Mouse (Mus musculus) heart, embryonic 16.5 days (tissue): ENCODE results near the gene Cybc1. TPM values are rescaled to one million over a fixed set of nuclear protein-coding genes. Genes with fewer than 3 reads are reported as not detected.

Source experiments
- ATAC-seq: fragments of 200-750 bp; cut with Nextera tagmentation; replicated peaks from 2 replicates; pipeline ENCODE4 v1.8.0; 2017; ENCODE audit warnings: moderate number of reproducible peaks; ENCODE audit not compliant: insufficient read depth, low FRiP score; ENCODE audit errors: extremely low read depth
- H3K27ac ChIP-seq: fragments of 300-500 bp; sonication (generic); 2 replicates; pipeline ENCODE4 v1.5.1; 2014; ENCODE audit warnings: mild to moderate bottlenecking, low read length, control low read depth, moderate library complexity
- H3K27me3 ChIP-seq: fragments of 300-500 bp; sonication (generic); 2 replicates; pipeline ENCODE4 v1.6.1; 2014; ENCODE audit warnings: low read length, mixed read lengths; ENCODE audit not compliant: control insufficient read depth, insufficient read depth
- H3K36me3 ChIP-seq: fragments of 300-500 bp; sonication (generic); 2 replicates; pipeline ENCODE4 v1.6.1; 2014; ENCODE audit not compliant: control insufficient read depth, insufficient read depth
- H3K4me1 ChIP-seq: fragments of 300-500 bp; sonication (generic); 2 replicates; pipeline ENCODE4 v1.6.1; 2014; ENCODE audit warnings: low read length, mixed read lengths; ENCODE audit not compliant: control insufficient read depth, insufficient read depth
- H3K4me2 ChIP-seq: fragments of 300-500 bp; sonication (generic); 2 replicates; pipeline ENCODE4 v1.6.1; 2014; ENCODE audit warnings: low read depth, mild to moderate bottlenecking, control low read depth, low read length
- H3K4me3 ChIP-seq: fragments of 300-500 bp; sonication (generic); 2 replicates; pipeline ENCODE4 v1.5.1; 2014; ENCODE audit warnings: mild to moderate bottlenecking, control low read depth, low read length
- H3K9ac ChIP-seq: fragments of 300-500 bp; sonication (generic); 2 replicates; pipeline ENCODE4 v1.6.1; 2014; ENCODE audit warnings: low read length, control low read depth
- H3K9me3 ChIP-seq: fragments of 300-500 bp; sonication (generic); replicated peaks from 2 replicates; pipeline ENCODE4 v1.6.1; 2016; ENCODE audit warnings: low read length; ENCODE audit not compliant: control insufficient read depth
- WGBS: fragments of 180-500 bp; shearing (Covaris S2); extraction: QIAGEN DNeasy Blood & Tissue Kit; methylation state at CpG from one replicate; pipeline ENCODE4 v1.1.7; 2014; 5-methylcytosine and 5-hydroxymethylcytosine counted together
- polyA plus RNA-seq: library from polyadenylated mRNA; unstranded; fragments of >200 nt; fragmentation: Nextera tagmentation; extraction: Ambion mirVana; gene quantifications from 2 replicates; pipeline ENCODE4 v1.2.1, GENCODE M21; 2015

Gene Cybc1
- polyA plus RNA-seq, 1 experiment from 2014 or later: 27.1 TPM

DNA sequence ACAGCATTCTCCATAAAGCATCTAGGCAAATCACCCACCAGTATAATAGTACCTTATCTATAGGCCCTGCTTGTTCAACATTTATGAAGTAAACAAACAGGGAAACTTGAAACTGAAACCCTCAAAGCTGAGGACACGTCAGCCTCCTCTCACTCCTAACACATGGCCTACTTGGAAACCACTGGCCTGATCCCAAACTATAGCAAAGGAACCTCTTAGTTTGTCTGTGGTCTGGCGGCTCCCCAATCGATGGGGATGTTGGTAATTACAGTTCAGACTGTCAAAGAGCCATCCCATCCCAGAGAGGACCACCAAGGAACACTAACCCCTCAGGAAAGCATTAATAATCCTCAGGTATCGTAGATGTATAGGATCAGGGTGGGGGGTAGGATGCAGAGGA, 29.3 kb downstream of the Cybc1 start:
- WGBS: 79% methylated on average over 4 of the region's 4 CpGs

DNA sequence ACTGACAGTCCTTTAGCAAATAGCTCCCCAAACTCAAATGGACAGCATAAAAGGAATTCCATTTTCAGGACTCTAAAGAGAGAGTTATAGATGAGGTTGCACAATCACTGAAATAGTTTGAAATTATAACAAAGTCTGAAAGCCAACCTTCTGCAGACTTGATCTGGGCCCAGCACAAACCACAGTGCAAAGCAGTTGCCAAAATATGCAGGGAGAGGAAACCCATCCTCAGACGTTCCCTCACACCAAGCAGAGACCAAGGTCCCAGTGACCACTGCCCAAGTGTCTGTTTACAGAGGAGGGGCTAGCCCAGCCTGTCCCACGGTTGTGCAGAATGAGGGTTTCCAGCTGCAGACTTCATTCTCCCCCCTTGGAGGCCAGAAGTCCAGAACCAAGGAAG, 30.5 kb downstream of the Cybc1 start:
- Histone ChIP-seq H3K27me3 (no peaks in the 10 kb centered on the region), H3K27ac (no peak overlapping the region), H3K36me3 (no peaks in the 10 kb centered on the region), H3K4me1 (0 out of 2 replicates have a peak, but pooled peaks cover 3% of the 10 kb centered on the region), H3K4me2 (no peak overlapping the region), H3K9me3 (no peaks in the 10 kb centered on the region), H3K9ac (no peak overlapping the region), H3K4me3 (no peak overlapping the region)
- 38% methylated on average over 2 of the region's 2 CpGs for WGBS
- ATAC-seq: no peak

More for the DNA sequence above, 29.3 kb downstream of the Cybc1 start:
- H3K9me3 ChIP-seq: no peaks in the 10 kb centered on the region
- no peak overlapping the region for H3K4me2 ChIP-seq
- no peak overlapping the region for H3K9ac ChIP-seq
- peaks cover 6% of the 10 kb centered on the region; the same call in 1 of the 2 replicates for H3K4me1 ChIP-seq
- H3K36me3 ChIP-seq: no peaks in the 10 kb centered on the region
- no peak overlapping the region for H3K4me3 ChIP-seq
- no peaks in the 10 kb centered on the region for H3K27me3 ChIP-seq
- no peak overlapping the region for H3K27ac ChIP-seq
- ATAC-seq: no peak

DNA sequence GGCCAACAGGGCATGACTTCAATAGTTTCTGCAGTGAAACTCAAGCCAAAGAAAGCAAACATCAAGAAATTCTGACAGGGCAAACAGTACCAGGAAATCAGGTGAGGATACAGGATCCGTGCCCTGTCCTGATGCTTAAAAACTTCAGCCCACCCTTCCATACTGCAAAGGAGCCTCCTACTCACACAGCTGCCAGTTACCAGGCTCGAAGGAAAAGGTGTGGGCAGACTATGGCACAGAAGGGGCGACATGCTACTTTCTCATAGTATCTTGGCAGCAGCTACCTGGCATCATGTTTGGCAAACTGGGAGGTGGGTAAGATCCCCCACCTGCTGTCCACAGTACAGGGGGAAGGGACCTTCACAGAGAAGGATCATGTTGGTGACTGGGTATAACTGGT, 35.7 kb downstream of the Cybc1 start:
- no peak for ATAC-seq
- Histone ChIP-seq H3K9ac (no peak overlapping the region), H3K36me3 (no peaks in the 10 kb centered on the region), H3K27ac (no peak overlapping the region), H3K4me1 (no peaks in the 10 kb centered on the region), H3K9me3 (no peaks in the 10 kb centered on the region), H3K4me3 (no peak overlapping the region), H3K4me2 (no peak overlapping the region), H3K27me3 (no peaks in the 10 kb centered on the region)
- WGBS: 84% methylated on average over 3 of the region's 3 CpGs

- no peak overlapping the region for H3K4me2 ChIP-seq
- no peak overlapping the region for H3K27ac ChIP-seq
- WGBS: 68% methylated on average over 2 of the region's 2 CpGs
- no peaks in the 10 kb centered on the region for H3K27me3 ChIP-seq
- no peak overlapping the region for H3K4me3 ChIP-seq
- ATAC-seq: no peak
- no peaks in the 10 kb centered on the region for H3K9me3 ChIP-seq
- H3K36me3 ChIP-seq: no peaks in the 10 kb centered on the region
- no peaks in the 10 kb centered on the region for H3K4me1 ChIP-seq
- no peak overlapping the region for H3K9ac ChIP-seq
These were observed 36.4 kb downstream of the Cybc1 start for GRCm38 (mm10) chr11:121192742-121193141.

GRCm38 (mm10) chr11:121189681-121190080, 39.4 kb downstream of the Cybc1 start:
- 73% methylated on average over 3 of the region's 3 CpGs for WGBS
- no peaks in the 10 kb centered on the region for H3K9me3 ChIP-seq

DNA sequence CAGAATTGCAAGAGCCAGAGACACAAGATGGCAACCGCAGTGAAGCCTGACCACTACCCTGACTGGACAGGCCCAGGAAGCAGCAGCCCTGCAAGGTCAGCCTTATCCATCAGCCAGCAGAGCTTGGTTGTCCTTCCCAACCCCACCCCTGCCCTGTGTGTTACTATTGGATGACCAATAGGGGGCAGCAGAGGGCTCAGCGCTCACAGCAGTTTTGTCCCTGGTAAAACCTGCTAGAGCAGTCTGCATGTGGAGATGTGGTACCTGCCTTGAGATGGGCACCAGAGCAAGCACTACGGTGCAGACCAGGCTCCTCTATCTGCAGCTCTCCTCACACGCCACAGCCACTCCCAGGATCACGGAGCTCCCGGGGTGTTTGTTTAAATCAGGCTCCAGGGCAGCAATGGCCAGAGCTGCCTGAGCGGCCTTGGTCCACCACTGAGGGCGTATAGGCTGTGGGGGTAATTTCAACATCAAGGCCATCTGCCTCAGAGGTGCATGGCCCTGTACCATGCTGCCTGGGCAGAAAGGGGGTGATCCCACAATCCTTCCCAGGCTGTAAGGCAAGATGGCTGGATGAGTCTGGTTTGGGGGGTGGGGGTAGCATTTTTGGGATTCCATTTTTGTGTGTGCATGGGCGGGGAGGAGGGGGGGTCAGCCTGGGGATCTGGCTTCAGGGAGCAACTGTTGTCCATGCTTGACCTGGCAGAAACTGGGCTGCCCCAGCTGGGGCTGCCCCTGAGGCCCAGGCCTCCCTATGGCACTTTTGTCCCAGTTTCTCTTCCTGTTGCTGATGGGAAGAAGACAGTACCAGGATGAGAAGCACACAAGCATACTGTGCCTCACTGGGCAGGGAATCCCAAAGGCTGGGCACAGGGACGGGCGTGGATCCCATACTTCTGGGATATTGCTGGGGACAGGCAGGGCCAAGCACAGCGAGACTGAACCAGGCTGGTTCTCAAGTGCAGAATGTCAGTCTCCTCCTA, 52.5 kb downstream of the Cybc1 start:
- WGBS: 61% methylated on average over 12 of the region's 12 CpGs
- 0 out of 2 replicates have a peak, but pooled peaks have one; percentile 41 for ATAC-seq
- H3K27ac ChIP-seq: no peak overlapping the region
- peaks cover 2% of the 10 kb centered on the region; the same call in 1 of the 2 replicates for H3K4me1 ChIP-seq
- H3K27me3 ChIP-seq: no peaks in the 10 kb centered on the region
- 0 out of 2 replicates have a peak, but pooled peaks cover 2% of the 10 kb centered on the region for H3K36me3 ChIP-seq
- no peak overlapping the region for H3K4me3 ChIP-seq
- no peak overlapping the region for H3K9ac ChIP-seq
- H3K4me2 ChIP-seq: no peak overlapping the region
- no peaks in the 10 kb centered on the region for H3K9me3 ChIP-seq

More at GRCm38 (mm10) chr11:121189681-121190080, 39.4 kb downstream of the Cybc1 start:
- Histone ChIP-seq H3K9ac (no peak overlapping the region), H3K27ac (no peak overlapping the region), H3K4me1 (no peaks in the 10 kb centered on the region), H3K36me3 (no peaks in the 10 kb centered on the region), H3K27me3 (no peaks in the 10 kb centered on the region), H3K4me3 (no peak overlapping the region), H3K4me2 (no peak overlapping the region)
- no peak for ATAC-seq

DNA sequence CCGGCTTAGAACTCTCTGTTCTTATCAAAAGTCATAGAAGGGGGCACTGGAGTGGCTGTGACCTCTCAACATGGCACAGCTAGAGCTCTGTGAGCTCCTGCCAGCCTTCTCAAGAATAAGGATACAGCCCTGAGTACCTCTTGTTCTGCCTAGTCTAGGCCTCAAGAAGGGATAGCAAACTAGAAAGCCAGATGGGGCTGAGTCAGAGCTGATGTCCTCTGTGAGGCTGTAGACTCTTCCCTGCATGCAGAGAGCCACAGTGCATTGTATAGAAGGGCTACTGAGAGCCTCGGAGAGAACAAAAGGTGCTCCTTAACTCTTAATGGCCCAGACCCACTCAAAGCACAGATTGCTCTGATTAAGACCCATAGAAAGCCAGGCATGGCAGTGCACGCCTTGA, 54.9 kb downstream of the Cybc1 start:
- no peaks in the 10 kb centered on the region for H3K27me3 ChIP-seq

GRCm38 (mm10) chr11:121173203-121173602, 55.9 kb downstream of the Cybc1 start:
- 86% methylated on average over 5 of the region's 5 CpGs for WGBS
- H3K4me1 ChIP-seq: peaks cover 2% of the 10 kb centered on the region; the same call in 1 of the 2 replicates
- H3K9ac ChIP-seq: no peak overlapping the region
- H3K27me3 ChIP-seq: no peaks in the 10 kb centered on the region
- H3K9me3 ChIP-seq: no peaks in the 10 kb centered on the region
- ATAC-seq: no peak
- no peak overlapping the region for H3K4me2 ChIP-seq
- H3K36me3 ChIP-seq: no peaks in the 10 kb centered on the region
- H3K27ac ChIP-seq: no peak overlapping the region
- H3K4me3 ChIP-seq: no peak overlapping the region

More for the DNA sequence above, 54.9 kb downstream of the Cybc1 start:
- Histone ChIP-seq H3K27ac (no peak overlapping the region), H3K36me3 (no peaks in the 10 kb centered on the region), H3K4me1 (peaks cover 2% of the 10 kb centered on the region; the same call in 1 of the 2 replicates), H3K4me3 (no peak overlapping the region), H3K9ac (no peak overlapping the region), H3K9me3 (no peaks in the 10 kb centered on the region), H3K4me2 (no peak overlapping the region)
- 57% methylated on average over 3 of the region's 3 CpGs for WGBS
- ATAC-seq: no peak
